Mouse (Mus musculus): ENCODE results near the gene Gm3468.
"Not testable (repeated sequence)": the region's sequence is repeated elsewhere in the genome, so short reads cannot be mapped to it uniquely, and the experiment has no call there.

DNA sequence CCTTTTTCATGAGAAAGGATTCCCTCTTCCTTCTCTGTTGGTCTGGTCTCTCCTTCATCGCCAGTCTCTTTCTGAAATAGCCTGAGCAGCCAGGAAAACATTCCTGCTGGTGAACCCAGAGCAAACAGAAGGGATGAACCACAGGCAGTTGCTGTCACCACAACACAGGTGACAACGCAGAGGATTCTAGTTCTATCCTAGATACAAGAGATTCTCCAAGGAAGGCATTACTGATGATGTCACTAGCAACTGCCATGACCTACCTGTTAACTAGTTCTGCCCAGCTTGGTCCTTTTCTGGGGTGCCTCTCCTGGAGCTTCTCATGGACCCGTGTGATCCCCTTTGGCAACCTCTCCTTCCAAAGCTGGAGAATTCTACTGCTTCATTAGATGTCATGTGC lies 14.6 kb downstream of the Gm3468 start, which contains the start of gene Gm8206:
- TF ChIP-seq POU5F1 (IDR thresholded peaks at IDR 0.05; ENCODE audit: borderline replicate concordance, low read length); CTCF (conservative IDR thresholded peaks at IDR 0.05; ENCODE audit: low read length); NANOG (IDR thresholded peaks at IDR 0.05; ENCODE audit: borderline replicate concordance, low read length): not testable (repeated sequence)
